Mouse (Mus musculus): Measurements from ENCODE around the gene Wfdc1. TPM values are rescaled to one million over a fixed set of nuclear protein-coding genes. Genes with fewer than 3 reads are reported as not detected.

Wfdc1 gene
- polyA plus RNA-seq, 1 experiment from 2014 or later = 6.6 TPM

DNA sequence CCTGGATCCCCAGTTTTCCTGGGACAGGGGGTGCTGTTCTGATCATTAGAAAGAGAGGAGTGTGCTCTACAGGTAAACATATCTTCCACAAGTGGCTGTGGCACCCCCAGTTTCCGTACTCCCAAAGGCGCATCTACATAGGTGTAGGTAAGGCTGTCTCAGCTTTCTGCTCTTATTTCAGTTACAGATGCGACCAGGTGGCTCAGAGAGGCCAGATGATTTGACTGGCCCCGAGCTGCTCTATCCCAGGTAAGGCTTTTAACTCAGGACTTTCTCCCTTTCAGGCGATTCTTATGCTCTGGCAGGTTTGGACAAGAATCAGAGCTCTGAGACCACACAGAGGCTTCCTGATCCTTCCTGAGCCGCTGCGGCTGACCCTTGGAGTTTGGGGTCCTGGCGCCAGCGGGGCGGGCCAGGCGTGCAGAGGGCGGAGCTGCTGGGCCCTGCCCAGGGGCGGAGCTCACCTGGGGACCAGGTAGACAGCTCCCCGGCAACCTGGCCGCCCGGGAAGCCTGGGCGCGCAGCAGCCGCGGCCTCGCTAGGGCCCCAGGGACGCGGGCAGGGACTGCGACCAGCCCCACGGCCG is 33.5 kb downstream of the Wfdc1 start, which contains the start of gene Atp2c2:
Atp2c2 (plus strand) TSS at position 461 of the 586 bp plus-strand sequence.
- 4% methylated on average over 26 of the region's 26 CpGs for WGBS
- H3K9ac ChIP-seq = no peak within 1 kb of the TSS

DNA sequence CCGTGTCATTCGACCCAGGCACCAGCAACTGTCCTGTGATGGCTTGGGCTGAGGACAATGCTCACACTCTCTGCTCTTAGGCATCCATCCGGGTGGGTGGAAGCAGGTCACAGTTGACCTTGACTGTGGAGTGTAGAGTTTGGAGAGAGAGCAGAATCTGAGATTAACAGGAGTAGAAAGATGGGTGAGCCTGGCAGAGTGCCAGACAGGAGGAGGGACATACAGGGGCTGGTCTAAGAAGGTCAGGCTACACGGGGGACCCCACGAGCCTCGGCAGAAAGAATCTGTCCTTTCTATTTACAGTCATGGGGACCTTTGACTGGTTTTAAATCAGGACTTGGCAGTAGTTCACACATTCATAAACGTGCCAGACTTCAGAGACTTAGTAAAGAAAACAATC is 36.8 kb downstream of the Wfdc1 start:
- peaks cover 42% of the 10 kb centered on the region for H3K27me3 ChIP-seq
- H3K4me2 ChIP-seq = no peak overlapping the region
- H3K4me1 ChIP-seq (replicated peaks) = 0 out of 2 replicates have a peak, but pooled peaks cover 3% of the 10 kb centered on the region
- no peaks in the 10 kb centered on the region for H3K9me3 ChIP-seq
- 65% methylated on average over 7 of the region's 7 CpGs for WGBS
- H3K4me3 ChIP-seq = no peak overlapping the region
- H3K9ac ChIP-seq = no peak overlapping the region
- H3K27ac ChIP-seq (replicated peaks) = no peak overlapping the region
- no peak for ATAC-seq (ENCODE audit: low FRiP score, low read depth)
- H3K36me3 ChIP-seq = no peaks in the 10 kb centered on the region

More for the DNA sequence above, 33.5 kb downstream of the Wfdc1 start, which contains the start of gene Atp2c2:
- Histone ChIP-seq H3K4me1 (replicated peaks) (0 out of 2 replicates have a peak, but pooled peaks cover 3% of the 10 kb centered on the region), H3K36me3 (no peaks in the 10 kb centered on the region), H3K9me3 (no peaks in the 10 kb centered on the region), H3K4me3 (no peak within 1 kb of the TSS), H3K27me3 (peaks cover 48% of the 10 kb centered on the region), H3K27ac (replicated peaks) (no peak within 1 kb of the TSS), H3K4me2 (no peak within 1 kb of the TSS)
- no peak for ATAC-seq (ENCODE audit: low FRiP score, low read depth)

DNA sequence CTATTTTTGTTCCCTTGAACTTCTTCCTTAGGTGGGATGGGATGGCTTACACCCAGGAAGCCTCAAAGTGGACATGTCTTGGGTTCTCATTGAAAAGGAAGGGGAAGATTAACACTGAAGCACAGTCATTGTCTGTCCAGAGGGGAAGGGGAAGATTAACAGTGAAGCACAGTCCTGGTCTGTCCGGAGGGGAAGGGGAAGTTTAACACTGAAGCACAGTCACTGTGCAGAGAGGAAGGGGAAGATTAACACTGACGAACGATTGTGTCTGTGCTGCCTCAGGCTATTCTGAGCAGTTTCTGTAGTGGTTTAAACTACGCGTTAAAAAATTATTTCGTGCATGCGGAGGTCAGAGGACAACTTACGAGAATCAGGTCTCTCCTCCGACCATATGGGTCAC is 41.0 kb downstream of the Wfdc1 start:
- WGBS = 93% methylated on average over 9 of the region's 9 CpGs
- no peak overlapping the region for H3K9ac ChIP-seq

DNA sequence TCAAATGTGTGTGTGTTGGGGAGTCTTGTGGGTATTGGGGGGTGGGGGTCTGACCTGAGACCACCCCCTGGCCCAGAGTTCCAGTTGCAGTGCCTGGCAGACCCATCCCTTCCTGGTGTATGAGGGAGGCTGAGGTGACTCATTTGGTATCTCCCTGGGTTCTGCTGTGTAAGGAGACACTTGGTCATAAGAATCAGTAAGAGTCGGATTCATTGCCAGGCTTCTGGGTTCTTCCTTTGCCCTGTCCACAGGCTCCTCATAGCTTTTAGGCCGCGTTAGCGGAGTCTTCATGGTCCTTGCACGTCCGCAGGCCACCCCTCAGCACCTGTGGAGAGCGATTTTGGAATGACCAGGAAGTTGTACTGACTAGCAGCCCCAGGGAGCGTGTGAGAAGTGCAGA is 42.3 kb downstream of the Wfdc1 start:
- no peak overlapping the region for H3K4me2 ChIP-seq
- WGBS = 88% methylated on average over 8 of the region's 8 CpGs
- no peak for ATAC-seq (ENCODE audit: low FRiP score, low read depth)

More for the DNA sequence above, 41.0 kb downstream of the Wfdc1 start:
- ATAC-seq (ENCODE audit: low FRiP score, low read depth) = no peak
- H3K36me3 ChIP-seq = no peaks in the 10 kb centered on the region
- H3K4me2 ChIP-seq = no peak overlapping the region
- peaks cover under 1% of the 10 kb centered on the region; the same call in 1 of the 2 replicates for H3K27me3 ChIP-seq
- H3K9me3 ChIP-seq = no peaks in the 10 kb centered on the region
- no peak overlapping the region for H3K27ac ChIP-seq (replicated peaks)
- no peak overlapping the region for H3K4me3 ChIP-seq
- H3K4me1 ChIP-seq (replicated peaks) = peaks cover 8% of the 10 kb centered on the region; the same call in 1 of the 2 replicates

DNA sequence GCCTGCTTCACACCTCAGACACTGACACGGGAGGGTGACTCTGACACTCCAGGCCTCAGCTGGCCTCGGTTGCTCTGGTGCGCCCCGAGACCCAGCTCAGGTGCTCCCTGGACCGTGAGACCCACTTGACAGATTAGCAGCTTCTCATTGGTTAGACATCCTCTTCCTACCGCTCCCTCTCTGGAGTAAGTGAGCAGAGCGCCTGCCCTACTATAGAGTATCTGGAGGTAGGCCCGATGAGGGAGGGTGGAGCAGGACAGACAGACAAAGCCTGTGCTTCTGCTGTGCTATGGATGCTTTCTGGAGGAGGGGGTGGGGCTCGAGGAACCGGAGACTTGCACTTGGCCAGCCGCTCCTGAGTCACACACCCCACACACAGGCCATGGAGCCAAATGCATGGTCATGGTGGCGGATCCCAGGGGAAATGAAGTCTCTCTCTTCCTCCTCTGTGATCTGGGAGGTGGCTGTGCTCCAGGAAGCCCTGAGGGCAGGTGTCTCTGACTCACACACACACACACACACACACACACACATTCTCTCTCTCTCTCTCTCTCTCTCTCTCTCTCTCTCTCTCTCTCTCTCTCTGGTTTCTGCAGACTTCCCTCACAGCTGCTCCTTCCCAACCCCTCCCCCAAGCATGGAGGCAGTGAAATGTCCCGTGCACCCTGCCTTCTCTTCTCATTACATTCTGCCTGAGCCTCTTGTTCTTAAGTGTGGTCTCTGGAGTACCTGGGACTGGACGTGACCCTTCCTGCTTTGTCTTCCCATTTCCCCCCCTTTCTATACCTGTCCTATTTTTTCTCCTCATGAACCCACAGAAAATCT is 42.9 kb downstream of the Wfdc1 start:
- peaks cover 8% of the 10 kb centered on the region; the same call in 1 of the 2 replicates for H3K4me1 ChIP-seq (replicated peaks)
- H3K9me3 ChIP-seq = no peaks in the 10 kb centered on the region
- H3K36me3 ChIP-seq = no peaks in the 10 kb centered on the region
- no peaks in the 10 kb centered on the region for H3K27me3 ChIP-seq
- no peak overlapping the region for H3K27ac ChIP-seq (replicated peaks)
- ATAC-seq (ENCODE audit: low FRiP score, low read depth) = no peak
- H3K4me3 ChIP-seq = no peak overlapping the region
- no peak overlapping the region for H3K4me2 ChIP-seq
- 64% methylated on average over 14 of the region's 14 CpGs for WGBS
- H3K9ac ChIP-seq = no peak overlapping the region

More for the DNA sequence above, 42.3 kb downstream of the Wfdc1 start:
- Histone ChIP-seq H3K9ac (no peak overlapping the region), H3K36me3 (no peaks in the 10 kb centered on the region), H3K4me1 (replicated peaks) (peaks cover 8% of the 10 kb centered on the region; the same call in 1 of the 2 replicates), H3K4me3 (no peak overlapping the region), H3K9me3 (no peaks in the 10 kb centered on the region), H3K27ac (replicated peaks) (no peak overlapping the region), H3K27me3 (no peaks in the 10 kb centered on the region)

DNA sequence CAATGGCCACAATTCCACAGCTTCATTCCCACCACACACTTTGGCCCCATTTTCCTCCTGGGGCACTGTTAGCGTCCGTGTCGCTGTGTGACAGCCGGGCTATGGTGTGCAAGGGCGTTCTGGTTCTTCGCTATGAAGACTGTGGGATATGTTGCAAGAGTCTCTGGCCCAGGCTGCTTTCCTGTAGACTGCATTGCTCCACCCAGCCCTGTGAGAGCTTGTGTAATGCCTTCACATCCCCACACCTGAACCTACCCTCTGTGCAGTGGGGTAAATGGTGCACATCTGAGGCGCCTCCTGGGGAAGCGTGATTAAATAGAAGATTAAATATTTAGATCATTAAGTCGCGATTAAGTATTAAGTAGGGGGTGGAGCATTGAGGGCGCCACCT is 43.5 kb downstream of the Wfdc1 start:
- no peak for ATAC-seq (ENCODE audit: low FRiP score, low read depth)

DNA sequence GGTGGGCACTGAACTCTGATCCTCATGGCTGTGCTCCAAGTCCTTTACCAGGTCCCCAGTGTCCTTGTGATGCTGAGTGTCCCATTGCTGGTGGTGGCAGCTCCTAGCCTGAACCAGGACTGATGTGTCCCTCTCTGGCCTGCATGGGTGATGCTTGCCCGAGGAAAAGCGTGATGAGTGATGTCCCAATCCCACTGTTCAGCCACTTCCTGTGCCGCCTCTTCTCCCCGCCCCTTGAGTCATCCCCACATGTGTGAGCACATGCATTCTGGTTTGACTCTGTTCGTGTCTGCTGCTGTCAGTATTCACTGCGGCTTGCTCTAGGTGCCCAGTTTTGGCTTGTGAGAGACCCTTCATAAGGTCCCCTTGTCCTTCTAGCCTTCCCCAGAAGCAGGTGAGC is 46.1 kb downstream of the Wfdc1 start:
- Histone ChIP-seq H3K4me3 (no peak overlapping the region), H3K9ac (no peak overlapping the region), H3K4me1 (replicated peaks) (peaks cover 10% of the 10 kb centered on the region; the same call in 1 of the 2 replicates), H3K27ac (replicated peaks) (no peak overlapping the region), H3K9me3 (no peaks in the 10 kb centered on the region), H3K27me3 (no peaks in the 10 kb centered on the region), H3K4me2 (no peak overlapping the region), H3K36me3 (no peaks in the 10 kb centered on the region)
- 76% methylated on average over 6 of the region's 6 CpGs for WGBS
- no peak for ATAC-seq (ENCODE audit: low FRiP score, low read depth)

More for the DNA sequence above, 43.5 kb downstream of the Wfdc1 start:
- no peak overlapping the region for H3K4me2 ChIP-seq
- no peak overlapping the region for H3K27ac ChIP-seq (replicated peaks)
- peaks cover 8% of the 10 kb centered on the region; the same call in 1 of the 2 replicates for H3K4me1 ChIP-seq (replicated peaks)
- no peaks in the 10 kb centered on the region for H3K36me3 ChIP-seq
- no peaks in the 10 kb centered on the region for H3K27me3 ChIP-seq
- H3K9me3 ChIP-seq = no peaks in the 10 kb centered on the region
- H3K4me3 ChIP-seq = no peak overlapping the region
- H3K9ac ChIP-seq = no peak overlapping the region
- 64% methylated on average over 11 of the region's 11 CpGs for WGBS

DNA sequence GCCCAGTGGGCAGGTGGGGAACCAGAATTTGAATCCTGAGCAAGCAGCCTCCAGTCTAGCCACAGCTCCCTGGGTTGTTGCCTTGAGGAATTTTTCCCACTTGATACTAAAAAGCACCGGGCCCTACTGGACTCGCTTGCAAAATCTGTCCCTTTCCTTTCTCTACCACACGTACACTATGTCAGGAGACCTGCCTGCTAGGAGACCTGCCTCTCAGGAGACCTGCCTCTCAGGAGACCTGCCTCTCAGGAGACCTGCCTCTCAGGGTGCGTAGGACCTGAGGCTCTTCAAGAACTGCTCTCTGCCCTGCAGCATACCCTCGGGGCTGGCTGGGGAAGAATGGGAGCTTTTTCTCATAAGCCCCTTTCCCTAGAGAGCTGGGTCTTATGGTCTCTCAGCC is 47.3 kb downstream of the Wfdc1 start:
- WGBS = 79% methylated on average over 5 of the region's 5 CpGs
- ATAC-seq (ENCODE audit: low FRiP score, low read depth) = no peak

DNA sequence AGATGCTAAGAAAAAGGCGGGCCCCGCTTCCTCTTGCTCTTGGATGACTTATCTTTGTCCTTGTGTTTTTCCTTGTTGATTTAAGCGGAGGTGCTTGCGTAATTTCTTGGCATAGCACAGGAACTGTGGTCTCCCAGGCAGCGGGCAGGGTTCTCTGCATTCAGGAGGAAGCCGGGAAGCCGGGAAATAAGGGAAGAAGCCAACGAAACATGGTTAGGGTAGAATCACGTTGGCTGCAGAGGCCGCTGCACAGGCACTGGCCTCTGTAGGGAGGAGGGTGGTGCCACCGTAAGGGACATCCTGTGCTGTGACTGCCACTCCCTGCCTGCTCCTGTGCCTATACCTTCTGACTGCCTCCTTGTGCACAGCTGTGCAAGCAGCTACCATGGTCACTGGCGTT is 49.1 kb downstream of the Wfdc1 start:
- Histone ChIP-seq H3K4me3 (no peak overlapping the region), H3K36me3 (no peaks in the 10 kb centered on the region), H3K9me3 (no peaks in the 10 kb centered on the region), H3K9ac (no peak overlapping the region), H3K27me3 (no peaks in the 10 kb centered on the region), H3K4me2 (no peak overlapping the region), H3K4me1 (replicated peaks) (peaks cover 2% of the 10 kb centered on the region; the same call in 1 of the 2 replicates), H3K27ac (replicated peaks) (no peak overlapping the region)
- WGBS = 72% methylated on average over 12 of the region's 12 CpGs
- ATAC-seq (ENCODE audit: low FRiP score, low read depth) = no peak

More for the DNA sequence above, 47.3 kb downstream of the Wfdc1 start:
- H3K27ac ChIP-seq (replicated peaks) = no peak overlapping the region
- H3K4me1 ChIP-seq (replicated peaks) = peaks cover 10% of the 10 kb centered on the region; the same call in 1 of the 2 replicates
- no peaks in the 10 kb centered on the region for H3K36me3 ChIP-seq
- H3K4me3 ChIP-seq = no peak overlapping the region
- H3K4me2 ChIP-seq = no peak overlapping the region
- no peak overlapping the region for H3K9ac ChIP-seq
- no peaks in the 10 kb centered on the region for H3K9me3 ChIP-seq
- H3K27me3 ChIP-seq = no peaks in the 10 kb centered on the region

DNA sequence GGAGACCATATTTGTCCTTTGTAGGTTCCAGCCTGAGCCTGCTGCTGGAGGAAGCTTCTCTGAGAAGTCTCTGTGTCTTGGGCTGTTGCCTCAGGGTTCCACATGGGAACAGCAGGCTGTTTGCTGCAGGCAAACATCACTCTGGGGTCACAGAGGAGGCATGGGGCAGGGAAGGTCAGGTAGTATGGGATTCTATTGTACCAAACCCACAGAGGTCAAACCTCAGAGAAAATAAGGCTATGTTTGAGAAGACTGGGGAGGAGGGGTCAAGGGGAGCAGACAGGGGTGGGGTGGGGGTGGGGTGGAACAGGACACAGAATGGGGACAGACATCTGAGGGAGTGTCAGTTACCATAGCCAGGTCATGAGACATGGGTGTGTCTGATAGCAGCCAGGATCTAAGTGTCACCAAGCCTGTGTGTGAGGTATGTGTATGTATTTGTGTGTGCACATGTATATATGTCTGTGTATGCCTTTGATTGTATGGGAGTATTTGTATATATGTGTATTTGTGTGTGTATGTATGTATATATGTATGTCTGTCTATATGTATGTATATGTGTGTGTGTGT is 50.6 kb downstream of the Wfdc1 start:
- H3K4me2 ChIP-seq = no peak overlapping the region
- H3K36me3 ChIP-seq = no peaks in the 10 kb centered on the region
- no peaks in the 10 kb centered on the region for H3K27me3 ChIP-seq
- ATAC-seq (ENCODE audit: low FRiP score, low read depth) = no peak
- no peak overlapping the region for H3K4me3 ChIP-seq
- H3K9ac ChIP-seq = no peak overlapping the region
- no peak overlapping the region for H3K27ac ChIP-seq (replicated peaks)
- H3K4me1 ChIP-seq (replicated peaks) = peaks cover 2% of the 10 kb centered on the region; the same call in 1 of the 2 replicates
- H3K9me3 ChIP-seq = no peaks in the 10 kb centered on the region

DNA sequence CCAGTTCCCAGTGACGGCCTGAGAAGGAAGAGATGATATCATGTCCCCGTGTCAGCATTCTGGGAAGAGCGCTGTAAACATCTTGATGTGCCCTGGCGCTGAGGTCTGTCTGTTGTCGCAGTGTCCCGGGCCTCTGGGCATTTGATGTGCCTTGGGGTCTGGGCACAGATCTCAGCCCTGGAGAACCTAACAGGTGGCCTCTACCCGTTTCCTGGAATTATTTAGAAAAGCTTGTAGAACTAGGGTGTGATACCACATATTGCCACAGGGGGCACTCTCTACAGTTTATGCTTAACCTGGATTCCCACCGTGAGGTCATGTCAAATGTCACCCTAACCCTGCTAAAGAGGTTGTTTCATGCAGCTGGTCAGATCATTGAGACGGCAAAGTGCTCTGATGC is 51.6 kb downstream of the Wfdc1 start:
- ATAC-seq (ENCODE audit: low FRiP score, low read depth) = no peak
- 62% methylated on average over 9 of the region's 9 CpGs for WGBS
- peaks cover 2% of the 10 kb centered on the region; the same call in 1 of the 2 replicates for H3K4me1 ChIP-seq (replicated peaks)

DNA sequence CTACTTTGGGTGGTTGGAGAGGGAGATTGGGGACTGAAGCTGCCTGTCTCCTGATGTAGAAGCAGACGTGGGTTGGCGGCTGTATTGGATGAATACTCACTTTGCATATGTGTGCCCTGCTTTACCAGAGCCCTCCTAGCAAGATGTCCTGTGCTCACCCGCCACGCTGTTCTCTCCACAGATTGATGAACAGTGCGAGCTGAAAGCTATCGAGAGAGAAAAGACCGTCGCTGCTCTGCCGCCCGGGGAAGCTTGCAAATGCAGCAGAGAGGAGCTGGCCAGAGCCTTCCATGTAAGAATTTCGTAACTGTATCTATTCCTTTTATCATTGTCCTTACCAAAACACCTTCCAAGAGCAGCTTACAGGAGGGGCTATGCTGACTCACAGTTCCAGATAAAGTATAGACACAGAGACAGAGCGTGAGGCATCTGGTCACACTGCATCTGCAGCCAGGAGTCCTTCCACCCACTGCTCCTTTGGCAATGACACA is 52.9 kb downstream of the Wfdc1 start:
- Histone ChIP-seq H3K9ac (no peak overlapping the region), H3K4me1 (replicated peaks) (peaks cover 2% of the 10 kb centered on the region; the same call in 1 of the 2 replicates), H3K36me3 (no peaks in the 10 kb centered on the region), H3K9me3 (no peaks in the 10 kb centered on the region), H3K4me3 (no peak overlapping the region), H3K27me3 (no peaks in the 10 kb centered on the region), H3K27ac (replicated peaks) (no peak overlapping the region), H3K4me2 (no peak overlapping the region)
- WGBS = 40% methylated on average over 12 of the region's 12 CpGs
- no peak for ATAC-seq (ENCODE audit: low FRiP score, low read depth)

More for the DNA sequence above, 51.6 kb downstream of the Wfdc1 start:
- no peaks in the 10 kb centered on the region for H3K36me3 ChIP-seq
- no peaks in the 10 kb centered on the region for H3K9me3 ChIP-seq
- H3K9ac ChIP-seq = no peak overlapping the region
- no peak overlapping the region for H3K4me3 ChIP-seq
- no peak overlapping the region for H3K4me2 ChIP-seq
- H3K27ac ChIP-seq (replicated peaks) = no peak overlapping the region
- no peaks in the 10 kb centered on the region for H3K27me3 ChIP-seq

Measured in hindbrain, embryonic 15.5 days (tissue).